Mouse (Mus musculus) cerebellum, adult 2 months (tissue): ENCODE data around the gene Ggt6.

Experiments
- CTCF ChIP-seq: fragments of 200-500 bp; IDR thresholded peaks from 2 replicates; pipeline ENCODE4 v1.5.1; 2011; ENCODE audit warnings: low read depth, mild to moderate bottlenecking, control low read depth, low read length, moderate library complexity, borderline replicate concordance; ENCODE audit not compliant: insufficient read depth
- POLR2A ChIP-seq: fragments of 200-500 bp; IDR thresholded peaks from 2 replicates; pipeline ENCODE4 v1.6.1; 2011; ENCODE audit warnings: low read length, control low read depth, borderline replicate concordance; ENCODE audit not compliant: insufficient read depth

DNA sequence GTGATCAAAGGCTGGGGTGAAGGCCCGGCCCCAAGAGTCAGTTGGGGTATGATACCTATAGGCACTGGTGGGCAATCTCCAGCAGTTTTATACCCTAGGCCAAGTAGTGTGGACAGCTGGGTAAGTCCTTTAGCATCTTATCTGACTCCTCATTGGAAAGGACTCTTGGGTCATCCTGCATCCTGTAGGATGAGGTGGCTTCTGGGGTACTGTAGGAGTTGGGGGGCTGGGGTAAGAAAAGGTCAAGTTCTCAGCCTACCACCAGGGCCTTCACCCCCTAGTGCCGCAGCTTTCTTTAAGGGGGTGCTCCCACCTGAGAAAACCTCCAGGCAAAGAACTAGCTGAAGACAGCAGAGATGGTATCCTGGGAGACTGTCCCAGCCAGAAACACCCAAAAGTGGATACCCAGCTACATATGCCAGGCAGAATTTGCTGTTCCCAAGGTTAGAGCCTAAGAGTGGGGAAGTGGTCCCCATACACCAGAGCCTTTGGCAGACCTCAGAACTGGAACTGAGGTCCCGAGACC lies 16.9 kb downstream of the Ggt6 start:
- TF ChIP-seq CTCF, result no peak
- TF ChIP-seq POLR2A, result no peak
